Mouse (Mus musculus): ENCODE results near the gene Efna5.
A peak's percentile ranks its signal among the peaks of the same experiment; 100 is the strongest.

DNA sequence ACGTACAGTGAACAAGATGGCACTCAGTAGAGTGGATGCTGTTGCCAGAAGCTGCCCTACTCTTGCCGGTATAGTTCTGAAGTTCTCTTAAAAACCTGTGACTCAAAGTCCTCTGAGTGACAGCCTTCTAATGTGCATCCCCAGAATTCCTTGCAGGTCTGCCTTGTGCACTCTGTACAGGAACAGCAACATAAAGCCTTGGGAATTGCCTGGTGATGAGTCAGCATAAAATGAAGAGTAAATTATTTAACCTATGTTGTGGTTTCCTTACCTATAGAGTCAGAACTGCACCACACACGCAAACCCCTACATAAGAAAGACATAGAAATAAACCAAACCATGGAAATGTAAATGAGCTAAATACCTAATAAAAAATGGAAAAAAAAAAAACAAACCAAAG, 159.5 kb downstream of the Efna5 start:
- TF ChIP-seq ZKSCAN1 (IDR thresholded peaks at IDR 0.05; ENCODE audit: borderline replicate concordance, low read depth, low read length) (no peak), KAT2A (IDR thresholded peaks at IDR 0.05; ENCODE audit: insufficient replicate concordance, low read length) (no peak), MAFK (IDR thresholded peaks at IDR 0.05; ENCODE audit: insufficient replicate concordance, low read length) (peak; percentile 67), MYC (IDR thresholded peaks at IDR 0.05; ENCODE audit: low read depth, low read length) (no peak), CTCF (conservative IDR thresholded peaks at IDR 0.05 in 1 of 2, IDR thresholded peaks at IDR 0.05 in 1 of 2; ENCODE audit: low read depth in 2 of 2, low read length in 2 of 2) (no peak), EP300 (IDR thresholded peaks at IDR 0.05; ENCODE audit: low read length) (no peak), MAZ (IDR thresholded peaks at IDR 0.05; ENCODE audit: low read depth, low read length) (no peak), MAX (IDR thresholded peaks at IDR 0.05; ENCODE audit: low read length) (no peak), POLR2A (IDR thresholded peaks at IDR 0.05; ENCODE audit: low read depth, low read length) (no peak), CHD1 (IDR thresholded peaks at IDR 0.05; ENCODE audit: low read depth, low read length) (no peak)

All from CH12.LX (cell line).